In genomic region chr13:58157036-58157435, GRCm38 (mm10) we compare ENCODE assay signal across 9 mouse cellular contexts. TPM values are rescaled to one million over a fixed set of nuclear protein-coding genes. Genes with fewer than 3 reads are reported as not detected.
A peak's percentile ranks its signal among the peaks of the same experiment; 100 is the strongest.
DNase-seq lines count a peak whose midpoint lies in the region; ATAC-seq and TF ChIP-seq lines count a peak whose summit lies in the region.
"Had no signal": no experiment of that assay in that cellular context is flagged by ENCODE, and none has a peak within 500 bp of the region (broad histone marks: within the 10 kb centered on the region; RNA-seq: fewer than 3 reads in every experiment).

No protein-coding gene starts in this region.

- no peak; the same call in 1 of the 2 replicates for ATAC-seq in heart, embryonic 12.5 days (ENCODE audit: insufficient number of reproducible peaks, low FRiP score)
- ATAC-seq in stomach, embryonic 14.5 days (ENCODE audit: insufficient number of reproducible peaks, insufficient read depth, low FRiP score, low read depth), result no peak

- peaks cover 9% of the 10 kb centered on the region for H3K9me3 ChIP-seq in heart, embryonic 12.5 days (replicated peaks)
- H3K9me3 ChIP-seq in MEL (replicated peaks; ENCODE audit: insufficient read depth, low read length), result no peaks in the 10 kb centered on the region
- H3K9me3 ChIP-seq in forebrain, embryonic 10.5 days, result peaks cover 16% of the 10 kb centered on the region
- 0 out of 2 replicates have a peak, but pooled peaks cover 3% of the 10 kb centered on the region for H3K9me3 ChIP-seq in stomach, embryonic 14.5 days (ENCODE audit: control insufficient read depth, low read depth, low read length)

- peak overlapping the region; percentile 89 for H3K4me3 ChIP-seq in heart, embryonic 12.5 days
- H3K4me3 ChIP-seq in MEL (ENCODE audit: control insufficient read depth in 1 of 2, insufficient read depth in 1 of 2, low read depth in 2 of 2, low read length in 2 of 2), result peak overlapping the region; percentile 76
- peak overlapping the region; percentile 85 for H3K4me3 ChIP-seq in forebrain, embryonic 10.5 days
- H3K4me3 ChIP-seq in stomach, embryonic 14.5 days (ENCODE audit: low read depth, low read length), result peak overlapping the region; percentile 62

- no peaks in the 10 kb centered on the region for H3K27me3 ChIP-seq in heart, embryonic 12.5 days (replicated peaks)
- no peaks in the 10 kb centered on the region for H3K27me3 ChIP-seq in MEL (ENCODE audit: control insufficient read depth in 1 of 2, insufficient read depth in 2 of 2, low read length in 2 of 2)
- no peaks in the 10 kb centered on the region for H3K27me3 ChIP-seq in forebrain, embryonic 10.5 days (ENCODE audit: poor library complexity, severe bottlenecking)
- no peaks in the 10 kb centered on the region for H3K27me3 ChIP-seq in stomach, embryonic 14.5 days (ENCODE audit: control insufficient read depth, insufficient read depth, low read length)
- H3K27me3 ChIP-seq: Patski had no signal

- no peak for TF ChIP-seq RAD21 in MEL (IDR thresholded peaks at IDR 0.05; ENCODE audit: low read depth, low read length)

- peak overlapping the region; percentile 92 for H3K4me2 ChIP-seq in heart, embryonic 12.5 days
- H3K4me2 ChIP-seq in stomach, embryonic 14.5 days (replicated peaks; ENCODE audit: low read depth, low read length), result peak overlapping the region; percentile 78

- H3K4me1 ChIP-seq in heart, embryonic 12.5 days (replicated peaks), result peaks cover 12% of the 10 kb centered on the region
- peaks cover 3 to 4% of the 10 kb centered on the region in 2 experiments; a peak in 3 of 4 replicates for H3K4me1 ChIP-seq in MEL (ENCODE audit: control insufficient read depth in 1 of 2, insufficient read depth in 2 of 2, low read length in 2 of 2)
- peaks cover 16% of the 10 kb centered on the region for H3K4me1 ChIP-seq in forebrain, embryonic 10.5 days
- H3K4me1 ChIP-seq in stomach, embryonic 14.5 days (ENCODE audit: control insufficient read depth, insufficient read depth, low read length), result peaks cover 5% of the 10 kb centered on the region; the same call in 1 of the 2 replicates

- no peak for TF ChIP-seq CTCF in MEL (IDR thresholded peaks at IDR 0.05 in 2 of 3, conservative IDR thresholded peaks at IDR 0.05 in 1 of 3; ENCODE audit: control insufficient read depth in 1 of 3, insufficient read depth in 1 of 3, low read depth in 2 of 3, low read length in 3 of 3, poor library complexity in 1 of 3, severe bottlenecking in 1 of 3)

- intact Hi-C loops in left cerebral cortex, postnatal 14 days (cut with DNase I), result loop anchor here (5.0 kb wide), 1 partner anchor 430 kb away; no protein-coding TSS in a partner anchor

- no peak for DNase-seq in heart, adult 11 months
- DNase-seq in MEL (ENCODE audit: low read depth, low spot score) (peak; percentile 75), liver (peak; percentile 20)
- DNase-seq in forebrain, embryonic 10.5 days (ENCODE audit: extremely low spot score, low spot score), result no peak
- DNase-seq in left cerebral cortex, postnatal 14 days (ENCODE audit: low spot score in 2 of 2), result no peak
- no peak for DNase-seq in kidney, postnatal 14 days

- 15% methylated on average over 8 of the region's 8 CpGs for WGBS in heart, embryonic 12.5 days
- WGBS in forebrain, embryonic 10.5 days, result 37% methylated on average over 8 of the region's 8 CpGs
- 21% methylated on average over 8 of the region's 8 CpGs for WGBS in stomach, embryonic 14.5 days

- peaks cover 21% of the 10 kb centered on the region for H3K36me3 ChIP-seq in heart, embryonic 12.5 days
- H3K36me3 ChIP-seq in MEL (ENCODE audit: control insufficient read depth in 1 of 2, insufficient read depth in 2 of 2, low read length in 2 of 2), result peaks cover 0 to 4% of the 10 kb centered on the region in 2 experiments; a peak in 2 of 4 replicates
- peaks cover 26% of the 10 kb centered on the region for H3K36me3 ChIP-seq in forebrain, embryonic 10.5 days (replicated peaks)
- H3K36me3 ChIP-seq in stomach, embryonic 14.5 days (ENCODE audit: control insufficient read depth, insufficient read depth, low read length), result 0 out of 2 replicates have a peak, but pooled peaks cover 8% of the 10 kb centered on the region

- no peak overlapping the region for H3K27ac ChIP-seq in heart, embryonic 12.5 days (ENCODE audit: poor library complexity, severe bottlenecking)
- H3K27ac ChIP-seq in MEL (ENCODE audit: control insufficient read depth, low read depth, low read length), result peak overlapping the region; percentile 51
- peak overlapping the region; percentile 87 for H3K27ac ChIP-seq in forebrain, embryonic 10.5 days
- no peak overlapping the region for H3K27ac ChIP-seq in stomach, embryonic 14.5 days (ENCODE audit: low read length)

- H3K9ac ChIP-seq in heart, embryonic 12.5 days, result peak overlapping the region; percentile 43; the same call in 1 of the 2 replicates
- H3K9ac ChIP-seq in MEL (ENCODE audit: control insufficient read depth, low read depth, low read length, poor library complexity, severe bottlenecking), result peak overlapping the region; percentile 72
- peak overlapping the region; percentile 52 for H3K9ac ChIP-seq in stomach, embryonic 14.5 days (replicated peaks; ENCODE audit: low read depth, low read length)

- no peak for TF ChIP-seq POLR2A in MEL (IDR thresholded peaks at IDR 0.05; ENCODE audit: control insufficient read depth in 1 of 2, insufficient read depth in 1 of 2, low read depth in 1 of 2, low read length in 2 of 2, poor library complexity in 1 of 2)

- peak; percentile 46 to 67 for TF ChIP-seq EP300 in MEL (IDR thresholded peaks at IDR 0.05; ENCODE audit: low read depth in 1 of 2, low read length in 2 of 2)

- H3K79me2 ChIP-seq in MEL (ENCODE audit: control insufficient read depth, insufficient read depth, low read length, poor library complexity), result peaks cover 8% of the 10 kb centered on the region

TF ChIP-seq in MEL, 35 proteins besides CTCF, POLR2A, EP300 and RAD21:
- no peak for TF ChIP-seq MYB (IDR thresholded peaks at IDR 0.05; ENCODE audit: low read depth, low read length)
- TF ChIP-seq CHD2 (IDR thresholded peaks at IDR 0.05; ENCODE audit: low read length), result no peak
- TF ChIP-seq CHD1 (IDR thresholded peaks at IDR 0.05; ENCODE audit: low read depth, low read length), result 0 out of 2 replicates have a peak, but pooled peaks have one; percentile 31
- TF ChIP-seq GATA1 (IDR thresholded peaks at IDR 0.05; ENCODE audit: low read depth, low read length), result peak; percentile 46
- TF ChIP-seq GABPA (IDR thresholded peaks at IDR 0.05; ENCODE audit: low read depth, low read length), result no peak
- TF ChIP-seq JUND (IDR thresholded peaks at IDR 0.05; ENCODE audit: low read depth, low read length), result no peak
- peak; percentile 71 for TF ChIP-seq TCF12 (IDR thresholded peaks at IDR 0.05; ENCODE audit: low read depth, low read length)
- TF ChIP-seq BHLHE40 (IDR thresholded peaks at IDR 0.05; ENCODE audit: borderline replicate concordance, low read depth, low read length), result 0 out of 2 replicates have a peak, but pooled peaks have one; percentile 49

RNA-seq across cellular contexts. Expression of gene Idnk, which starts 0.4 kb away (rescaled TPM):
- polyA plus RNA-seq in heart, embryonic 12.5 days (2016; fragmentation: Nextera tagmentation; extraction: Ambion mirVana), result 25.4 and 28.9 TPM in 2 replicates
- total RNA-seq in MEL (2012; rRNA removed), result 26.0 and 29.5 TPM in 2 replicates
- polyA plus RNA-seq in MEL (2012; ENCODE audit: insufficient read depth in 1 of 2, insufficient read length in 2 of 2, low read depth in 1 of 2, low replicate concordance in 2 of 2, missing spikeins in 1 of 2), result 10 to 100 TPM in 1 of 2 experiments, not detected in 1; 50.3 TPM
- 47.0 and 47.1 TPM in 2 replicates for polyA plus RNA-seq in forebrain, embryonic 10.5 days (2016; fragmentation: Nextera tagmentation; extraction: Ambion mirVana)
- 38.9 and 40.5 TPM in 2 replicates for polyA plus RNA-seq in stomach, embryonic 14.5 days (2014; fragmentation: Nextera tagmentation; extraction: Ambion mirVana)
- total RNA-seq in left cerebral cortex, postnatal 14 days (2021), result 10 to 100 TPM; 21.5 to 21.9 TPM

RNA-seq across cellular contexts. Expression of gene Hnrnpa0, which starts 28.7 kb away (rescaled TPM):
- 21.6 and 21.8 TPM in 2 replicates for polyA plus RNA-seq in heart, embryonic 12.5 days (2016; fragmentation: Nextera tagmentation; extraction: Ambion mirVana)
- 163 and 165 TPM in 2 replicates for total RNA-seq in MEL (2012; rRNA removed)
- polyA plus RNA-seq in MEL (2012; ENCODE audit: insufficient read depth in 1 of 2, insufficient read length in 2 of 2, low read depth in 1 of 2, low replicate concordance in 2 of 2, missing spikeins in 1 of 2), result 100 to 1,000 TPM; 209 to 381 TPM
- 44.5 and 49.3 TPM in 2 replicates for polyA plus RNA-seq in forebrain, embryonic 10.5 days (2016; fragmentation: Nextera tagmentation; extraction: Ambion mirVana)
- polyA plus RNA-seq in stomach, embryonic 14.5 days (2014; fragmentation: Nextera tagmentation; extraction: Ambion mirVana), result 51.2 and 53.1 TPM in 2 replicates
- 100 to 1,000 TPM; 125 to 136 TPM for total RNA-seq in left cerebral cortex, postnatal 14 days (2021)

RNA-seq across cellular contexts. Expression of gene Klhl3, which starts 43.6 kb away (rescaled TPM):
- polyA plus RNA-seq in heart, embryonic 12.5 days (2016; fragmentation: Nextera tagmentation; extraction: Ambion mirVana), result 4.4 and 4.5 TPM in 2 replicates
- not detected in 2 replicates for total RNA-seq in MEL (2012; rRNA removed)
- under 1 TPM in 1 of 2 experiments, not detected in 1; 0.01 TPM for polyA plus RNA-seq in MEL (2012; ENCODE audit: insufficient read depth in 1 of 2, insufficient read length in 2 of 2, low read depth in 1 of 2, low replicate concordance in 2 of 2, missing spikeins in 1 of 2)
- 2.0 and 2.1 TPM in 2 replicates for polyA plus RNA-seq in forebrain, embryonic 10.5 days (2016; fragmentation: Nextera tagmentation; extraction: Ambion mirVana)
- 3.2 and 3.3 TPM in 2 replicates for polyA plus RNA-seq in stomach, embryonic 14.5 days (2014; fragmentation: Nextera tagmentation; extraction: Ambion mirVana)
- 10 to 100 TPM; 28.0 to 30.2 TPM for total RNA-seq in left cerebral cortex, postnatal 14 days (2021)

RNA-seq across cellular contexts. Expression of gene Ubqln1, which starts 58.4 kb away (rescaled TPM):
- polyA plus RNA-seq in heart, embryonic 12.5 days (2016; fragmentation: Nextera tagmentation; extraction: Ambion mirVana), result 104 and 108 TPM in 2 replicates
- 68.6 and 77.2 TPM in 2 replicates for total RNA-seq in MEL (2012; rRNA removed)
- 100 to 1,000 TPM in 1 of 2 experiments, not detected in 1; 146 TPM for polyA plus RNA-seq in MEL (2012; ENCODE audit: insufficient read depth in 1 of 2, insufficient read length in 2 of 2, low read depth in 1 of 2, low replicate concordance in 2 of 2, missing spikeins in 1 of 2)
- 123 and 133 TPM in 2 replicates for polyA plus RNA-seq in forebrain, embryonic 10.5 days (2016; fragmentation: Nextera tagmentation; extraction: Ambion mirVana)
- polyA plus RNA-seq in stomach, embryonic 14.5 days (2014; fragmentation: Nextera tagmentation; extraction: Ambion mirVana), result 76.2 and 78.4 TPM in 2 replicates
- total RNA-seq in left cerebral cortex, postnatal 14 days (2021), result 100 to 1,000 TPM; 129 to 140 TPM

Comparison
In these comparisons a context has a peak if more than half of its experiments do, and no peak if none do; other contexts are left out.
1. H3K27ac ChIP-seq: peak in MEL (single experiment) and forebrain, embryonic 10.5 days (single experiment); none in heart, embryonic 12.5 days (single experiment) and stomach, embryonic 14.5 days (single experiment).
2. DNase-seq: peak in MEL (single experiment) and liver (single experiment); none in heart, adult 11 months (single experiment), forebrain, embryonic 10.5 days (single experiment), left cerebral cortex, postnatal 14 days (0 of 2) and kidney, postnatal 14 days (single experiment).
3. Peak in every context shown above with its lines, with median percentiles within 50 percentile points of each other: H3K4me3 ChIP-seq and H3K9ac ChIP-seq.